Mouse (Mus musculus): ENCODE data around the gene Actr3b. TPM values are rescaled to one million over a fixed set of nuclear protein-coding genes. Genes with fewer than 3 reads are reported as not detected.

Actr3b gene
- polyA plus RNA-seq, 1 experiment from 2014 or later, result 29.7 TPM

GRCm38 (mm10) chr5:25791570-25791969 is 31.8 kb downstream of the Actr3b start:
- H3K4me3 ChIP-seq, result no peak overlapping the region
- H3K4me2 ChIP-seq, result 0 out of 2 replicates have a peak overlapping the region, but pooled peaks have one; percentile 9
- ATAC-seq (replicated peaks; ENCODE audit: insufficient number of reproducible peaks, insufficient read depth, low FRiP score, low read depth), result no peak
- peak overlapping the region; percentile 38; the same call in 1 of the 2 replicates for H3K27ac ChIP-seq
- no peaks in the 10 kb centered on the region for H3K27me3 ChIP-seq
- H3K9ac ChIP-seq, result no peak overlapping the region; the same call in 1 of the 2 replicates
- no peaks in the 10 kb centered on the region for H3K9me3 ChIP-seq (replicated peaks)
- H3K4me1 ChIP-seq (replicated peaks), result peaks cover 9% of the 10 kb centered on the region
- 73% methylated on average over 6 of the region's 6 CpGs for WGBS
- no peaks in the 10 kb centered on the region for H3K36me3 ChIP-seq

GRCm38 (mm10) chr5:25797776-25798175 is 38.0 kb downstream of the Actr3b start:
- Histone ChIP-seq H3K4me1 (replicated peaks) (peaks cover 11% of the 10 kb centered on the region), H3K4me2 (no peak overlapping the region), H3K4me3 (no peak overlapping the region), H3K36me3 (no peaks in the 10 kb centered on the region), H3K27ac (no peak overlapping the region), H3K9ac (no peak overlapping the region), H3K9me3 (replicated peaks) (no peaks in the 10 kb centered on the region), H3K27me3 (no peaks in the 10 kb centered on the region)
- no peak for ATAC-seq (replicated peaks; ENCODE audit: insufficient number of reproducible peaks, insufficient read depth, low FRiP score, low read depth)
- WGBS, result 74% methylated on average over 11 of the region's 11 CpGs

GRCm38 (mm10) chr5:25800929-25801328 is 41.1 kb downstream of the Actr3b start:
- 54% methylated on average over 6 of the region's 6 CpGs for WGBS
- Histone ChIP-seq H3K4me1 (replicated peaks) (peaks cover 8% of the 10 kb centered on the region), H3K9ac (no peak overlapping the region), H3K4me2 (no peak overlapping the region), H3K27me3 (no peaks in the 10 kb centered on the region), H3K4me3 (no peak overlapping the region), H3K27ac (no peak overlapping the region), H3K36me3 (no peaks in the 10 kb centered on the region), H3K9me3 (replicated peaks) (no peaks in the 10 kb centered on the region)
- no peak for ATAC-seq (replicated peaks; ENCODE audit: insufficient number of reproducible peaks, insufficient read depth, low FRiP score, low read depth)

- Histone ChIP-seq H3K9ac (no peak overlapping the region), H3K4me1 (replicated peaks) (peaks cover 8% of the 10 kb centered on the region), H3K4me2 (no peak overlapping the region), H3K27ac (no peak overlapping the region), H3K36me3 (no peaks in the 10 kb centered on the region), H3K9me3 (replicated peaks) (no peaks in the 10 kb centered on the region), H3K27me3 (no peaks in the 10 kb centered on the region), H3K4me3 (no peak overlapping the region)
- no peak for ATAC-seq (replicated peaks; ENCODE audit: insufficient number of reproducible peaks, insufficient read depth, low FRiP score, low read depth)
- WGBS, result 63% methylated on average over 4 of the region's 4 CpGs
Observed at GRCm38 (mm10) chr5:25801744-25802143, 41.9 kb downstream of the Actr3b start.

- 71% methylated on average over 5 of the region's 5 CpGs for WGBS
- no peaks in the 10 kb centered on the region for H3K9me3 ChIP-seq (replicated peaks)
- H3K4me3 ChIP-seq, result no peak overlapping the region
- no peak overlapping the region for H3K9ac ChIP-seq
- H3K36me3 ChIP-seq, result no peaks in the 10 kb centered on the region
- no peak overlapping the region for H3K4me2 ChIP-seq
- no peak overlapping the region for H3K27ac ChIP-seq
- peaks cover 8% of the 10 kb centered on the region for H3K4me1 ChIP-seq (replicated peaks)
- H3K27me3 ChIP-seq, result no peaks in the 10 kb centered on the region
- no peak for ATAC-seq (replicated peaks; ENCODE audit: insufficient number of reproducible peaks, insufficient read depth, low FRiP score, low read depth)
Observed at GRCm38 (mm10) chr5:25804569-25804968, 44.8 kb downstream of the Actr3b start.

GRCm38 (mm10) chr5:25812922-25813321 is 53.1 kb downstream of the Actr3b start:
- Histone ChIP-seq H3K4me2 (no peak overlapping the region), H3K4me1 (replicated peaks) (no peaks in the 10 kb centered on the region), H3K36me3 (no peaks in the 10 kb centered on the region), H3K9me3 (replicated peaks) (no peaks in the 10 kb centered on the region), H3K9ac (no peak overlapping the region), H3K4me3 (no peak overlapping the region), H3K27ac (no peak overlapping the region), H3K27me3 (no peaks in the 10 kb centered on the region)
- WGBS, result 59% methylated on average over 6 of the region's 6 CpGs
- ATAC-seq (replicated peaks; ENCODE audit: insufficient number of reproducible peaks, insufficient read depth, low FRiP score, low read depth), result no peak

- no peak overlapping the region for H3K4me3 ChIP-seq
- no peak for ATAC-seq (replicated peaks; ENCODE audit: insufficient number of reproducible peaks, insufficient read depth, low FRiP score, low read depth)
- H3K9me3 ChIP-seq (replicated peaks), result no peaks in the 10 kb centered on the region
- WGBS, result 80% methylated on average over 16 of the region's 16 CpGs
- no peak overlapping the region for H3K4me2 ChIP-seq
- no peaks in the 10 kb centered on the region for H3K36me3 ChIP-seq
- H3K4me1 ChIP-seq (replicated peaks), result no peaks in the 10 kb centered on the region
- H3K9ac ChIP-seq, result no peak overlapping the region
- H3K27ac ChIP-seq, result no peak overlapping the region
- no peaks in the 10 kb centered on the region for H3K27me3 ChIP-seq
Observed at GRCm38 (mm10) chr5:25829308-25830094, 69.7 kb downstream of the Actr3b start.

- Histone ChIP-seq H3K27ac (no peak overlapping the region), H3K9me3 (replicated peaks) (no peaks in the 10 kb centered on the region), H3K4me3 (no peak overlapping the region), H3K9ac (no peak overlapping the region), H3K4me2 (no peak overlapping the region), H3K36me3 (no peaks in the 10 kb centered on the region), H3K4me1 (replicated peaks) (no peaks in the 10 kb centered on the region), H3K27me3 (no peaks in the 10 kb centered on the region)
- ATAC-seq (replicated peaks; ENCODE audit: insufficient number of reproducible peaks, insufficient read depth, low FRiP score, low read depth), result no peak
- WGBS, result 67% methylated on average over 3 of the region's 3 CpGs
Observed at GRCm38 (mm10) chr5:25830802-25831201, 71.0 kb downstream of the Actr3b start.

GRCm38 (mm10) chr5:25831624-25832023 is 71.8 kb downstream of the Actr3b start:
- Histone ChIP-seq H3K9me3 (replicated peaks) (no peaks in the 10 kb centered on the region), H3K36me3 (no peaks in the 10 kb centered on the region), H3K27ac (no peak overlapping the region), H3K27me3 (no peaks in the 10 kb centered on the region), H3K4me2 (no peak overlapping the region), H3K9ac (no peak overlapping the region), H3K4me3 (no peak overlapping the region), H3K4me1 (replicated peaks) (no peaks in the 10 kb centered on the region)
- no peak; the same call in 1 of the 2 replicates for ATAC-seq (replicated peaks; ENCODE audit: insufficient number of reproducible peaks, insufficient read depth, low FRiP score, low read depth)
- 67% methylated on average over 5 of the region's 5 CpGs for WGBS

GRCm38 (mm10) chr5:25839400-25839799 is 79.6 kb downstream of the Actr3b start:
- H3K4me1 ChIP-seq (replicated peaks), result no peaks in the 10 kb centered on the region
- H3K27me3 ChIP-seq, result no peaks in the 10 kb centered on the region
- H3K4me3 ChIP-seq, result no peak overlapping the region
- no peak overlapping the region for H3K27ac ChIP-seq
- ATAC-seq (replicated peaks; ENCODE audit: insufficient number of reproducible peaks, insufficient read depth, low FRiP score, low read depth), result no peak
- H3K9ac ChIP-seq, result no peak overlapping the region
- H3K9me3 ChIP-seq (replicated peaks), result no peaks in the 10 kb centered on the region
- H3K36me3 ChIP-seq, result no peaks in the 10 kb centered on the region
- H3K4me2 ChIP-seq, result no peak overlapping the region
- 26% methylated on average over 4 of the region's 4 CpGs for WGBS

- H3K27ac ChIP-seq, result no peak overlapping the region
- no peaks in the 10 kb centered on the region for H3K36me3 ChIP-seq
- H3K4me1 ChIP-seq (replicated peaks), result no peaks in the 10 kb centered on the region
- no peak overlapping the region for H3K4me3 ChIP-seq
- H3K4me2 ChIP-seq, result no peak overlapping the region
- ATAC-seq (replicated peaks; ENCODE audit: insufficient number of reproducible peaks, insufficient read depth, low FRiP score, low read depth), result no peak
- H3K9ac ChIP-seq, result no peak overlapping the region
- 83% methylated on average over 6 of the region's 6 CpGs for WGBS
- H3K27me3 ChIP-seq, result no peaks in the 10 kb centered on the region
- H3K9me3 ChIP-seq (replicated peaks), result no peaks in the 10 kb centered on the region
Observed at GRCm38 (mm10) chr5:25846558-25846957, 86.8 kb downstream of the Actr3b start.

GRCm38 (mm10) chr5:25847154-25847553 is 87.4 kb downstream of the Actr3b start:
- ATAC-seq (replicated peaks; ENCODE audit: insufficient number of reproducible peaks, insufficient read depth, low FRiP score, low read depth), result no peak
- Histone ChIP-seq H3K9ac (no peak overlapping the region), H3K4me1 (replicated peaks) (no peaks in the 10 kb centered on the region), H3K4me3 (no peak overlapping the region), H3K36me3 (no peaks in the 10 kb centered on the region), H3K27me3 (no peaks in the 10 kb centered on the region), H3K9me3 (replicated peaks) (no peaks in the 10 kb centered on the region), H3K4me2 (no peak overlapping the region), H3K27ac (no peak overlapping the region)
- WGBS, result 81% methylated on average over 7 of the region's 7 CpGs

Measured in heart, embryonic 15.5 days (tissue).